Mouse (Mus musculus) naive thymus-derived CD4-positive, alpha-beta T cell, adult 2 months (primary cell): Measurements from ENCODE around the gene Nfkb2.

Source experiments
- DNase-seq: peaks from one replicate; pipeline ENCODE4 v3.0.0-alpha.2; 2011; ENCODE audit warnings: low read depth

Gene Nfkb2

DNA sequence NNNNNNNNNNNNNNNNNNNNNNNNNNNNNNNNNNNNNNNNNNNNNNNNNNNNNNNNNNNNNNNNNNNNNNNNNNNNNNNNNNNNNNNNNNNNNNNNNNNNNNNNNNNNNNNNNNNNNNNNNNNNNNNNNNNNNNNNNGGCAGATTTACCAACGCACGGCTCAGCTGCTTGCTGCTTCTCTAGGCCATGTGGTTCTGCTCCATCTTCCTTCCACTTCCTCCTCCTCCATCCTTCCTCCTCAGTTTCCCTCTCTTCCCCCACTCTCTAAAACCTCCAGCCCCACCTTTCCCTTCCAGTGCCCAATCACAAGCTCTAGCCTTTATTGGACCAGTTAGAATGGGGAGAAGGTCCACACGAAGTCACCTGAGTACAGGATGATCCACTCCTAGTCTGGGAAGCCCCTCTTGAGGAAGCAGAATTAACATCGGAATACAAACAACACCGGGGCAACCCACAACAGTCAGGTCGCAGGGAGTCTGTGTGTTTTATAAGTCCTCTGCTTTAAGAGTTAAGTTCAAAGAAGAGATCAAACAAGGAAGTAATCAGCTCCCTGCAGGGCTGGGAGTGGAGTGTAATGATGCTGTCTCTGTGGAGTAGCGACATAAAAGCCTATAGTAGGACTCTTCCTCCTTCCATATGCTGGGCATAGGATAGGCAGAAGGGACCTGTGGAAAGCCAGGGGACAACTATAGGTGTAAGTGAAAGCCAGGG is 40.7 kb downstream of the Nfkb2 start:
- DNase-seq = no peak

GRCm38 (mm10) chr19:46347146-46347545 is 43.0 kb downstream of the Nfkb2 start:
- no peak for DNase-seq

DNA sequence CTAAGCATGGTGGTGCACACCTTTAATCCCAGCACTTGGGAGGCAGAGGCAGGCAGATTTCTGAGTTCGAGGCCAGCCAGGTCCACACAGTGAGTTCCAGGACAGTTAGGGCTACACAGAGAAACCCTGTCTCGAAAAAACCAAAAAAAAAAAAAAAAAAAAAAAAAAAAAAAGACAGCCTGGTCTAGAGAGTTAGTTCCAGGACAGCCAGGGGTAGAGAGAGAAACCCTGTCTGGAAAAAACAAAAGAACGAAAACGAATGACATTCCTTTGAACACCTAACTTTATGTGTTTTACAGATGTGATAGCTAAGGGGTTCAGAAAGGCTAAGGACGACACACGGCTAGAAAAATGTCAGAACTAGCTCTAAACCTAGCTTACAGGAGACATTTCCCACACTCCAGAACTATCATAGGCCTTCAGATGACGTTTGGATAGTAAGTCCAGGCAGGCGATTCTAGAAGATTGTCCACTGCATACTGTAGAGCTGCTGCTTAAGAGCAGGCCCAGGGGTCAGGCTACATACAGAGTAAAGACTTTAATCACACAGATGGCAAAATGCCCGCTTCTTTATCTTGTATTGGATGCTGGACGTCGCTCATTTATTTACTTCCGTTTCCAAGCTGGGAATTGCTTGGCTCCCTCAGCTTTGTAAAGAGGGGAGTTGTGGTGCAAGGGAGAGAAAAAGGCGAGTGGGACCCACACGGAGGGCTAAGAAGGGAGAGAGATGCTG is 44.0 kb downstream of the Nfkb2 start:
- no peak for DNase-seq

GRCm38 (mm10) chr19:46348761-46349458 is 44.8 kb downstream of the Nfkb2 start:
- DNase-seq = peak; percentile 73

DNA sequence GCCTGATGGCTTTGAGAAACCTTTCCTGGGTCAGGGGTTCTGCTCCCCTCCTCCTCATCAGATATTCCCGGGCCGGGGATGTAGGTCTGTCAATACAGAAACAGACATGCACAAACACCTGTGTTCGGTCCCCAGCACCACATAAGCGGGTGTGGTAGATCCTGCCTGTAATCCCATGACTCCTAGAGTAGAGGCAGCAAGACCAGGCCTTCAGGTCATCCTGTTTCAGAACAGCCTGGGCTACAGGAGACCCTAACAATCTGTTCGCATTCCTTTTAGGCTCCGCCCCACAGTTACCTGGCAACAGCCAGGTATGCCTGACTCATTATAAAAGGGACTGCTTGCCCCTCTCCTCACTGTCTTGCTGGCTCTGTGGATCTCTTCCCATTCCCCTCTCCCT is 45.4 kb downstream of the Nfkb2 start:
- no peak for DNase-seq

DNA sequence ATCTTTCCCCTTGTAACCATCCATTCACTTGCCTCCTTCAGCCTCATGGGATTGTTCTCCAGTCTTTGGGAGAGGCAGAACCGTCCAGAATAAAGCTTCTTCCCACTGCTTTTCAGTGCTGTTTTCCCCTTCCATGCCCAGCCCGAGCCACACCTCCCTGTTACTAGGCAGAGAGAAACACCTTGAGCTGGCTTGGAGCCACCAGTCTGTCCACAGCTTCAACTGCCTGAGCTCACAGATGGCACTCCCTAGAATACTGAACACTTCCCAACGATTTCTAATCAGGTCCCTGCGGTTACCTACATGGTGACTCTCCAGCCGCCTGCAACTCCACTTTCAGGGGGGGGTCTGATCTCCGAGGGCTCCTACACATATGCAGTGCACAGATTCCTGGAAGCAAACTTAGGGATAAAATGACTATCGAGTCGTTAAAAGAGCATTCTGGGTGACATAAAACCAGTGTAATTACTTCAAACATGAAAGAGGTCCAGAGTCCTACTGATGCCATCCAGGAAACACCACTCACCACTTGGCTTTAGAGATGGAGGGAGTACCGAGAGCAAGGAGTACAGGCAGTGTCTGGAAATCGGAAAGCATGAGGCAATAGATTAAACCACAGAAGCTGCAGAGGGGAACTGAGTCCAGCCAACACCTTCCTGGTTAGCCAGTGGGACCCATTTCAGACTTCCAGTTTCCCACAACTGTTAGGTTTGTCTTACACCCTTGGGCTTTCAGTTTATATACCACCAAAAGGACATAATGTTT is 46.2 kb downstream of the Nfkb2 start, which contains the start of gene 2310034G01Rik:
TSS of gene 2310034G01Rik (minus strand) at position 135 of the 765 bp plus-strand sequence.
- no peak for DNase-seq

DNA sequence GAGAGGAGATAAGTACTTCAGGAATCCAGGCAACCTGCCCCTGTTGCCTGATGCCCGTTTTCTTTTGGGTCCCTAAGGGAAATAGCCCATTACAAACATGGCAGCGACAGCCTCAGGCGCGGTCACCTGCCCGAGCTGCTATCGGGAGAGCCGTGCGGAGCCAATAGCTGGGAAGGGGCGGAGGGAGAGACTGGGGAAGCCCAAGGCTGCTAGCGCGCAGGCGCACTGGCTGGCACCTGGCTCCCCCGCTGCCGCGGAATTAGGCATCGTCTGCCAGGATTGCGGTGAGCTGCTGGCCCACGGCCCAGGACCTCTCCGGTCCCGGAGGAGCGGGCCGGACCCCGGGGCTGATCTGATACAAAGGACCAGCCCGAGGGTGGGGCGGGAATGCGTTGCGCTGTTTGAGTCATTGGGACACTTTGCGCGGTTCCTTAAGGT is 52.6 kb downstream of the Nfkb2 start:
- peak; percentile 84 for DNase-seq

DNA sequence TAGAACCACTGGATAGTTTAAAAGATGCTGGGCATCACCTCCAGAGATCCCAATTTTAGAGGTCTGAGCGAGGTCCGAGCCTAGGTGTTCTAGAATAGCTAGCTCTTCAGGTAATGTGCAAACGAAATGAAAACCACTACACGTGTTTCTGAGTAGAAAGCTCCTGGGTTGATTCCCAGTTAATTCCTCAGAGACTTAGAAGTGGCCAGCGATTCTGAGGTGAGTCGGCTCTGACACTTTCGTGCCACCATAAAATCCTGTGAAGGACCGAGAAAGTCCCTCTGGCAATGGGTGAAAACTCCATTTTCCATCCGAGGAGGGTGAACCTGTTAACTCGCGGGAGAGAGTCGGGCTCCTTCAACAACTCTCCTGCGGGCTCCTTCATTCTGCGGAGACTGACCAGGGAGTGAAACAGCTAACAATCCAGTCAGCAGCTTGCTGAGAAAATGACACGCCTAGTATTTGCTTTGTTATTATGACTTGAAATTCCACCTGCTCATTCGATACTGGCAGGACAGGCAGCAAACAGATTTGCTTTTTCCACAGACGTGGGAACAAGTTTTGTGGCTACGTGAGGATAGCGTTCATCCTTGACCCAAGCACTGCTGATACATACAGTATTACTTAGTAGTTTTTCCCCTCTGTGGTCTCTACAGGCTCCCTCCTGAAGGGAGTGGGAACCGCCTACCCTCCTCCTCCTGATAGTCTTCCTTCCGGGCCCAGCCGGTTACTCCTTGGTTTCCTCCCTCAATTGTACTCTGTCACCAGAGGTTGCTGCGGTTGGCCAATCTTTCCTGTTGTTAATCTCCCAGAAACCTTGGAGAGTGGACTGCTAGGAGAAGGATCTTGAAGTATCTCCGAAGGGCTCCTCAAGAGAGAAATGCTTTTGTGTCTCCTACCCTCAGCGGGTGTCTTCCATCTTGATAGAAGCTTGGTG is 53.5 kb downstream of the Nfkb2 start:
- peak; percentile 35 for DNase-seq

GRCm38 (mm10) chr19:46358381-46358780 is 54.3 kb downstream of the Nfkb2 start:
- DNase-seq = no peak
